Mouse (Mus musculus) limb, embryonic 11.5 days (tissue): ENCODE results near the gene Gkn3. TPM values are rescaled to one million over a fixed set of nuclear protein-coding genes. Genes with fewer than 3 reads are reported as not detected.

Experiments
- ATAC-seq: fragments of 200-750 bp; cut with Nextera tagmentation; 2 replicates; pipeline ENCODE4 v1.8.0; 2017; ENCODE audit warnings: low read depth; ENCODE audit not compliant: insufficient number of reproducible peaks, low FRiP score, low TSS enrichment
- DNase-seq: peaks from one replicate; pipeline ENCODE4 v3.0.0-alpha.2; 2015; ENCODE audit warnings: low spot score
- H3K27ac ChIP-seq: fragments of 300-500 bp; sonication (generic); replicated peaks from 2 replicates; pipeline ENCODE4 v1.5.1; 2014; ENCODE audit warnings: low read depth, mild to moderate bottlenecking, low read length
- H3K27me3 ChIP-seq: fragments of 300-500 bp; sonication (generic); 2 replicates; pipeline ENCODE4 v1.6.1; 2014; ENCODE audit warnings: mild to moderate bottlenecking, low read length, mixed read lengths; ENCODE audit not compliant: control insufficient read depth, insufficient read depth
- H3K36me3 ChIP-seq: fragments of 300-500 bp; sonication (generic); 2 replicates; pipeline ENCODE4 v1.6.1; 2014; ENCODE audit warnings: mild to moderate bottlenecking, low read length, moderate library complexity, mixed read lengths; ENCODE audit not compliant: control insufficient read depth, insufficient read depth
- H3K4me1 ChIP-seq: fragments of 300-500 bp; sonication (generic); 2 replicates; pipeline ENCODE4 v1.6.1; 2014; ENCODE audit warnings: low read length, mixed read lengths; ENCODE audit not compliant: control insufficient read depth, insufficient read depth
- H3K4me2 ChIP-seq: fragments of 300-500 bp; sonication (generic); 2 replicates; pipeline ENCODE4 v1.6.1; 2014; ENCODE audit warnings: low read depth, mild to moderate bottlenecking, moderate library complexity; ENCODE audit not compliant: severe bottlenecking
- H3K4me3 ChIP-seq: fragments of 300-500 bp; sonication (generic); 2 replicates; pipeline ENCODE4 v1.5.1; 2014; ENCODE audit warnings: low read depth, low read length
- H3K9ac ChIP-seq: fragments of 300-500 bp; sonication (generic); 2 replicates; pipeline ENCODE4 v1.6.1; 2014; ENCODE audit warnings: mild to moderate bottlenecking, low read length
- H3K9me3 ChIP-seq: fragments of 300-500 bp; sonication (generic); 2 replicates; pipeline ENCODE4 v1.6.1; 2016; ENCODE audit warnings: low read length; ENCODE audit not compliant: control insufficient read depth
- WGBS: fragments of 180-500 bp; shearing (Covaris S2); extraction: QIAGEN DNeasy Blood & Tissue Kit; methylation state at CpG from one replicate; pipeline ENCODE4 v1.1.7; 2014; 5-methylcytosine and 5-hydroxymethylcytosine counted together
- polyA plus RNA-seq: library from polyadenylated mRNA; unstranded; fragments of >200 nt; fragmentation: Nextera tagmentation; extraction: Ambion mirVana; gene quantifications from 2 replicates; pipeline ENCODE4 v1.2.1, GENCODE M21; 2014

Gkn3 gene
- polyA plus RNA-seq: not detected in 2 replicates

GRCm38 (mm10) chr6:87388877-87389276 lies at the start of gene Gkn3:
Gene Gkn3, minus strand, starts transcription at chr6:87388935.
- Histone ChIP-seq H3K4me1 (no peaks in the 10 kb centered on the region), H3K9ac (no peak within 1 kb of the TSS), H3K4me2 (no peak within 1 kb of the TSS), H3K36me3 (no peaks in the 10 kb centered on the region), H3K27ac (no peak within 1 kb of the TSS), H3K27me3 (no peaks in the 10 kb centered on the region), H3K4me3 (no peak within 1 kb of the TSS), H3K9me3 (no peaks in the 10 kb centered on the region)
- 87% methylated on average over 7 of the region's 7 CpGs for WGBS
- ATAC-seq (no peak), DNase-seq (no peak)

GRCm38 (mm10) chr6:87436745-87437144 lies 48.0 kb upstream of the Gkn3 start:
- Histone ChIP-seq H3K4me3 (no peak overlapping the region), H3K9me3 (no peaks in the 10 kb centered on the region), H3K36me3 (no peaks in the 10 kb centered on the region), H3K4me1 (no peaks in the 10 kb centered on the region), H3K27me3 (no peaks in the 10 kb centered on the region), H3K4me2 (no peak overlapping the region), H3K27ac (no peak overlapping the region), H3K9ac (no peak overlapping the region)
- 92% methylated on average over 8 of the region's 8 CpGs for WGBS
- ATAC-seq: no peak
- DNase-seq: no peak

- DNase-seq (no peak), ATAC-seq (no peak)
- Histone ChIP-seq H3K4me2 (no peak overlapping the region), H3K36me3 (no peaks in the 10 kb centered on the region), H3K4me1 (no peaks in the 10 kb centered on the region), H3K27me3 (no peaks in the 10 kb centered on the region), H3K9ac (no peak overlapping the region), H3K9me3 (no peaks in the 10 kb centered on the region), H3K27ac (no peak overlapping the region), H3K4me3 (no peak overlapping the region)
- 85% methylated on average over 3 of the region's 3 CpGs for WGBS
Measured at GRCm38 (mm10) chr6:87435791-87436190, 47.1 kb upstream of the Gkn3 start.

GRCm38 (mm10) chr6:87428487-87429044 lies 39.8 kb upstream of the Gkn3 start, which contains the start of gene Bmp10:
Gene Bmp10, plus strand, starts transcription at chr6:87428994.
- no peak for DNase-seq
- H3K36me3 ChIP-seq: no peaks in the 10 kb centered on the region
- 74% methylated on average over 7 of the region's 7 CpGs for WGBS
- no peaks in the 10 kb centered on the region for H3K27me3 ChIP-seq
- no peak within 1 kb of the TSS for H3K9ac ChIP-seq
- no peak within 1 kb of the TSS for H3K4me2 ChIP-seq
- no peaks in the 10 kb centered on the region for H3K4me1 ChIP-seq
- no peak within 1 kb of the TSS for H3K27ac ChIP-seq
- no peak for ATAC-seq
- H3K4me3 ChIP-seq: no peak within 1 kb of the TSS
- H3K9me3 ChIP-seq: no peaks in the 10 kb centered on the region

GRCm38 (mm10) chr6:87427616-87428015 lies 38.9 kb upstream of the Gkn3 start:
- H3K36me3 ChIP-seq: no peaks in the 10 kb centered on the region
- H3K4me1 ChIP-seq: no peaks in the 10 kb centered on the region
- no peaks in the 10 kb centered on the region for H3K27me3 ChIP-seq
- H3K9ac ChIP-seq: no peak overlapping the region
- WGBS: 86% methylated on average over 8 of the region's 8 CpGs
- DNase-seq: no peak
- no peak for ATAC-seq
- H3K9me3 ChIP-seq: no peaks in the 10 kb centered on the region
- H3K27ac ChIP-seq: no peak overlapping the region
- no peak overlapping the region for H3K4me2 ChIP-seq
- H3K4me3 ChIP-seq: no peak overlapping the region

- no peaks in the 10 kb centered on the region for H3K9me3 ChIP-seq
- no peak overlapping the region for H3K27ac ChIP-seq
- DNase-seq (no peak), ATAC-seq (no peak)
- WGBS: 86% methylated on average over 5 of the region's 5 CpGs
- H3K9ac ChIP-seq: no peak overlapping the region
- no peak overlapping the region for H3K4me2 ChIP-seq
- H3K27me3 ChIP-seq: no peaks in the 10 kb centered on the region
- no peak overlapping the region for H3K4me3 ChIP-seq
- no peaks in the 10 kb centered on the region for H3K36me3 ChIP-seq
- H3K4me1 ChIP-seq: no peaks in the 10 kb centered on the region
Measured at GRCm38 (mm10) chr6:87426954-87427353, 38.2 kb upstream of the Gkn3 start.

GRCm38 (mm10) chr6:87424037-87424816 lies 35.5 kb upstream of the Gkn3 start:
- 72% methylated on average over 19 of the region's 19 CpGs for WGBS
- no peak for ATAC-seq
- no peak overlapping the region for H3K4me3 ChIP-seq

GRCm38 (mm10) chr6:87422304-87422703 lies 33.6 kb upstream of the Gkn3 start:
- no peaks in the 10 kb centered on the region for H3K4me1 ChIP-seq
- no peak overlapping the region for H3K4me2 ChIP-seq
- WGBS: 81% methylated on average over 7 of the region's 7 CpGs
- no peaks in the 10 kb centered on the region for H3K27me3 ChIP-seq
- no peaks in the 10 kb centered on the region for H3K9me3 ChIP-seq
- DNase-seq: no peak
- no peak for ATAC-seq
- H3K36me3 ChIP-seq: no peaks in the 10 kb centered on the region
- H3K9ac ChIP-seq: no peak overlapping the region
- H3K27ac ChIP-seq: no peak overlapping the region
- H3K4me3 ChIP-seq: no peak overlapping the region

More at GRCm38 (mm10) chr6:87424037-87424816, 35.5 kb upstream of the Gkn3 start:
- no peaks in the 10 kb centered on the region for H3K27me3 ChIP-seq
- no peak overlapping the region for H3K4me2 ChIP-seq
- no peak overlapping the region for H3K9ac ChIP-seq
- H3K36me3 ChIP-seq: no peaks in the 10 kb centered on the region
- H3K27ac ChIP-seq: no peak overlapping the region
- H3K9me3 ChIP-seq: no peaks in the 10 kb centered on the region
- DNase-seq: no peak
- no peaks in the 10 kb centered on the region for H3K4me1 ChIP-seq
